Mouse (Mus musculus) cortical plate, adult 2 months (tissue): ENCODE measurements around the gene Cyp26b1. TPM values are rescaled to one million over a fixed set of nuclear protein-coding genes. Genes with fewer than 3 reads are reported as not detected.

ENCODE experiments used
- H3K27ac ChIP-seq: fragments of 200-500 bp; 2 replicates; pipeline ENCODE4 v1.5.1; 2012; ENCODE audit warnings: low read length, control low read depth, inconsistent platforms; ENCODE audit not compliant: insufficient read depth
- H3K4me1 ChIP-seq: fragments of 200-500 bp; 2 replicates; pipeline ENCODE4 v1.6.1; 2011; ENCODE audit warnings: low read length; ENCODE audit not compliant: control insufficient read depth, insufficient read depth
- H3K4me3 ChIP-seq: fragments of 200-500 bp; 2 replicates; pipeline ENCODE4 v1.5.1; 2011; ENCODE audit warnings: mild to moderate bottlenecking, low read length, control low read depth; ENCODE audit not compliant: insufficient read depth
- CTCF ChIP-seq: fragments of 200-500 bp; IDR thresholded peaks from 2 replicates; pipeline ENCODE4 v1.5.1; 2011; ENCODE audit warnings: mild to moderate bottlenecking, control low read depth, low read length; ENCODE audit not compliant: insufficient read depth; ENCODE audit errors: extremely low read depth
- POLR2A ChIP-seq: fragments of 200-500 bp; IDR thresholded peaks from 2 replicates; pipeline ENCODE4 v1.6.1; 2011; ENCODE audit warnings: mild to moderate bottlenecking, low read length, control low read depth; ENCODE audit not compliant: insufficient read depth; ENCODE audit errors: extremely low read depth
- polyA plus RNA-seq: library from polyadenylated mRNA; depleted of rRNA; stranded (reverse); fragments of >200 nt; gene quantifications from 2 replicates; pipeline ENCODE4 v1.2.3, GENCODE M21; 2012; rRNA removed

The Cyp26b1 gene
- polyA plus RNA-seq = 1.7 and 1.8 TPM in 2 replicates

DNA sequence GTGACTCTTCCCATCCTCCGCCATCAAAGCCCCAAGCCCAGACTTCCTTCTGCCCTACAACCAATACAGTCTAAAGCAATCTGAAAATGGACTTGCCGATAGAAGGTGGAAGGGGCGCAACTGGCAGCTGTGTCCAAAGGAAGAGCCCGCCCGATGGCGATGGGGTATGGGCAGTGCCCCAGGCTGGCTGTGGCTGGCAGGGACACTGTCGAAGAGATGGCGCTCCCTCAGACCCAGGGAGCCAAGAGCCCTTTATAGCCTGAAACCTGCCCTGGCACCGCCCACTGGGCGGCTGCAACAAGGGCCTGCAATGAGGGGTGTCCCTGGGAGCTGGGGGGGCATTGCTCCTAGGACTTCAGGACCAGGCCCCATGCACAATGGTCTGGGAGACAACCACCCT lies at the start of gene Cyp26b1:
TSS of gene Cyp26b1 (minus strand) at position 216 of the 400 bp plus-strand sequence.
- H3K4me3 ChIP-seq = no peak within 1 kb of the TSS
- no peak within 1 kb of the TSS for H3K27ac ChIP-seq
- no peaks in the 10 kb centered on the region for H3K4me1 ChIP-seq
- TF ChIP-seq CTCF (no peak), POLR2A (no peak)

DNA sequence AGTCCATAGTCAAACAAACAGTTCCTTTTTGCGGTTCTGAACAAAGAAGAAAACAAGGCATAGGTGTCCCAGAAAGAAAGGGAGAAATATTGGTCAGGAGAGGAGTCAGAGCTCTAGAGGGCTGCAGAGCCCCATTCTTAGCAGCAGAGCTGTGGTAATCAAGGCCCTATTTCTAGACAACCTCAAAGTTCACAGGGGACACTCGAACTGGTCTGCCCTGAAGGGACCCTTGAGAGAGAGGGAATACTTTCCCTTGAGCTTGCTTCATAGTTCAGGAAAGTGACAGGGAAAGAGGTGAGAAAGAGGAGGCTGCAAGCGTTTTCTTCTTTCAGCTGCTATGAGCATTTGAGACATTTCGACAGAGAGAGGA lies 47.3 kb upstream of the Cyp26b1 start:
- TF ChIP-seq CTCF = no peak
- TF ChIP-seq POLR2A = no peak
- no peaks in the 10 kb centered on the region for H3K4me1 ChIP-seq
- no peak overlapping the region for H3K27ac ChIP-seq
- no peak overlapping the region for H3K4me3 ChIP-seq

DNA sequence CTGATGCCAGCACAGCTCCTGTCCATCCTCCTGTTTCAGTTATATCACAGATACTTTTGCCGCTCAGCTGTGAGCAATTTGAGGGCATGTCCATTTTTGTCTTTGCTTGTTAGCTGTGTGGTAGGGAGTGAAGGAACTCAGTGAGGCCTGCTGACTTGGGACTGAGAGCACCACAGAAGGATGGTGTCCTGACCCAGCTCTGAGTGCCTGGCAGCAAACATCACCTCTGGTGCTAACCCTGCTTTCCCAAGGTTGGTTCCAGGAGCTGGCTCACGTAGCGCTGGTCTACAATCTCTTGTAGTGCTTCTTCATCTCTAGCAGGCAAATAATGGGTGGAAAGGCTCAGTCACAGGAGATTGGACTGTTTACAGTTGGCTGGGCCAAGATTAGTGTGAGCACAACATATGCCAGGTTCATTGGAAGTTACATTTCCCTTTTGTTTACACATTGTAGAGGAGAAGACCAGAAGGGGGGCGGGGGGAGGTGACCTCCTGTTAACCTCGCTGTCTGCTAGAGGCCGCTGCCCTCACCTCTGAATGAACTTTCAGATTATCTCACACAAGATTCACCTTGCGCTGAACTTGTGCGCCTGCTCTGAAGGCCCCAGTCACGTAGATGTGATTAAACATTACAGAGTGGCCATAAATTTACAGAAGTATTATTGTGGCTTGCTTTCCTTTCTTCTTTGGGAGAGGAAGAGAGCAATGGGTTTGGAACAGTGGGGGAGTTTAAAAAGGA lies 46.8 kb upstream of the Cyp26b1 start:
- H3K27ac ChIP-seq = no peak overlapping the region
- TF ChIP-seq CTCF (no peak), POLR2A (no peak)
- H3K4me1 ChIP-seq = no peaks in the 10 kb centered on the region
- H3K4me3 ChIP-seq = no peak overlapping the region

DNA sequence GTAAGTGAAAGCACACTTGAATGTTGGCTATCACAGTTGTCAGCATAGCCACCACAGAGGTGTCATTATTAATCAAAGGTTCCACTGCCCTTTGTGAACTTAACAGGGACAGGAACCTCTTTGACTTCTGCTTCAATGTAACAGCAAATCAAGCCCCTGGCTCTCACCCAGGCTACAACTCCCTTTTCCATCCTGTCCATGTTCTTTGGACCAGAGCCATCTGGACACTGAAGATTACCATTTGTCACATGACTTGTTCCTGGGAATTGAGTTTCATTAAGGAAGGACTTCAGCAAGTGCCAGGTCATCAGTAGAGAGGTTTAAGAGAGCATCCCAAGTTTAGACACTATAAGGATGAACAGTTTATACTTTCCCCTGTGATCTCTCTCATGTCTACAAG lies 44.5 kb upstream of the Cyp26b1 start:
- no peak overlapping the region for H3K27ac ChIP-seq
- no peak overlapping the region for H3K4me3 ChIP-seq
- no peaks in the 10 kb centered on the region for H3K4me1 ChIP-seq
- TF ChIP-seq CTCF = no peak

DNA sequence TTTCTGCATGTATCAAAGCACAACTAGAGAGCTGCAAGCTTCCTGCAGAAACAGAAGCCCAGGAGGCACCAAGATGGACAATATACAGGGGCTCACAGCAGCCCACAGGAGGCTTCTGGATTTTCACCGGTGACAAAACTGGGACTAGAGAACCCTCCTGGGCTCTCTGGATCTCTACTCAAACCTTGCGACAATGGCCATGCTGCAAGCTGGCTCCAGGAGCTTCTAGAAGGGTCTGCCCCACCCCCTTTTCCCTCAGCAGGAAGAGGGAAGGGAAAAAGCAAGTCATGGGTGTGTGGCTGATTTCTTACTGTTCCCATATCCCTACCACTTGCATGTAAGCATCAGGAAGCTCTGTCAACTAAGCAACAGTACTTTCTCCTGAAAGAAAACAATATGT lies 37.9 kb upstream of the Cyp26b1 start:
- TF ChIP-seq POLR2A (no peak), CTCF (no peak)

DNA sequence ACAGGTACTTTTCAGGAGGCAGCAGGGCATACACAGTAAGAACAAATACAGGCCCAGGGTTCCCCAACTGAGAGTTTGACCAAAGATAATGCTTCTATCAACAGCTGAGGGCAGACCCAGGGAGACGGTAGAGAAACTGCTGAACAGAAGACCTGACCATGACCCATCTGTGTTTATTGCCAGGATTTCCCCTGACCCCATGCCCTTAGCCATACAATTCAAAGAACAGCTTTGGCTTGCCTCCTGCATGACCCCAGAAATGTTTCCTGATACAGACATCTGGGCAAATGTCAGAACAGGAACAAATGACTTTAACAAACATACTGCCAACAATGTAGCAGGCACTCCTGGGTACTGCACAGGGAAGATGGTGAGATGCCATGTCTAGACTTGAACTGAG lies 36.6 kb upstream of the Cyp26b1 start:
- Histone ChIP-seq H3K27ac (no peak overlapping the region), H3K4me1 (no peaks in the 10 kb centered on the region), H3K4me3 (no peak overlapping the region)
- no peak for TF ChIP-seq CTCF
- TF ChIP-seq POLR2A = no peak

More for the DNA sequence above, 37.9 kb upstream of the Cyp26b1 start:
- H3K4me3 ChIP-seq = no peak overlapping the region
- no peak overlapping the region for H3K27ac ChIP-seq
- no peaks in the 10 kb centered on the region for H3K4me1 ChIP-seq

DNA sequence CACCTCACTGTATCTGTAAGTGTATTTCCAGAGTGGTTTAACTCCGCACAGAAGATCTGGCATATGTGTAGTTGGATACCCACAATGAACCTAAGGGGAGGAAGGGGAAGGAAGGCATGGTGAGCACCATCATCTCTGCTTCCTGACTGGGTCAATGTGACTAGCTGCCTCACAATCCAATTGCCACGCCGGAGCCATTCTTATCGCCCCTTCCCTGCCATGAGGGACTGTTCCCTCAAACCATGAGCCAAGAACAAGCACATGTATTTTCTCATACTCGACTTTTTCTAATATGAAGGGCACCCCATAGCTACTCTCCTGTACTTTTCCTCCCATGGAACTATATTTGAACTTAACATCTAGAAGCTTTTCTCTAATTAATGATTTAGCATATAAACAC lies 35.1 kb upstream of the Cyp26b1 start:
- Histone ChIP-seq H3K27ac (no peak overlapping the region), H3K4me3 (no peak overlapping the region), H3K4me1 (no peaks in the 10 kb centered on the region)
- no peak for TF ChIP-seq POLR2A
- TF ChIP-seq CTCF = no peak

DNA sequence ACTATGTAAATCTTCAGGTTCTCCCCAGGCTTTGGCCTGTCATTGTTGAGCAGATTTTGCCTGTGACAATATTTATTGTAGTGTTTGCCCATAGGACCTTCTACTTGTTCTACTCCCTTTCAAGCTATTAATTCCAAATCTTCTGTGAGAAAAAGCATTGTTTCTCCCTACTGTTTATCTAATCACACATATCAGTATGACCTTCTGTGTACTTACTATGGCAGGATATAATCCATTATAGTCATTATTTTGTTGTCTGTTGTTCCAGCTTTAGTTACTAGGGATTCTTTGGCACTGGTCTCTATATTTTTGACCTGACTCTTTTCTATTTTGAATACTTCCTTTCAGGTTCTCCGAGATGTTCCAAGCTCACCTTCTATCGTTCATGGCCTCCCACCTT lies 32.7 kb upstream of the Cyp26b1 start:
- Histone ChIP-seq H3K27ac (no peak overlapping the region), H3K4me1 (no peaks in the 10 kb centered on the region), H3K4me3 (no peak overlapping the region)
- TF ChIP-seq POLR2A (no peak), CTCF (no peak)

DNA sequence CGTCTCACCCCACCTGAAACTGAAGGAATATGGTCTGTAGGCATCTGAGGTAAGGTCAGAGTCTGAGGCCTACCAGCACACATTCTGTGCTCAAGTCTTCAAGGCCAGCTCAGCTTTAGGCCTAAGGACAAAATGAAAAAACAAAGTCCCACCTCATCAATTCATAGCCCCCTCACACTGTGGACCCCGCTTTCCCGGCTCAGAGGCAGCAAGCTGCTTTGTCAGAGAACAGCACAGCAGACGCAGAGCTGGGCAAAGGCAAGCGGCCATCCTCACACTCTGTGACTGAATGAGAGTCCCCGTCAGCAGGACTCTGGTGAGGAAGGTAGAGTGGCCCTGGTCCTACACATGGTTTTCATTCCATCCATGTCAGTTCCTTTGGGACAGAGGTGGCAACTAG lies 25.5 kb upstream of the Cyp26b1 start:
- Histone ChIP-seq H3K4me1 (no peaks in the 10 kb centered on the region), H3K4me3 (no peak overlapping the region), H3K27ac (no peak overlapping the region)
- TF ChIP-seq CTCF (no peak), POLR2A (no peak)

DNA sequence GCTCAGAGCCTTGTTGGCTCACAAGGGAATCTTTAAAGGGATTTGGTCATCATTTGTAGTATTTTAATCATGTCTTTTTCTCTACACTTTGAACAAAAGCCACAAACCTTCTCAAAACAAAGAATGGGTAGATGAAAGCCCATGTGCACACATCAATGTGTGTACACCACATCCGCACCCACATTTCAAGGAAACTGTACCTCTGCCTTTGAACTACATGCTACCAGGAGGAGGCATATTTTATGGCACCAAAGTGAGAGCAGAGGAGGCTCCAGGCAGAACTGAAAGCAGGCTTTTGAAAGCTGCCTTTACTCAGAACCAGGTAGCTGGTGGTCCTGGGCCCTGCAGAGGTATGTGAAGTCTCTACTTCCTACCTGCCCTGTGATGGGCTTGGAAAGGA lies 23.3 kb upstream of the Cyp26b1 start:
- H3K27ac ChIP-seq = no peak overlapping the region
- no peaks in the 10 kb centered on the region for H3K4me1 ChIP-seq
- TF ChIP-seq CTCF (no peak), POLR2A (no peak)
- no peak overlapping the region for H3K4me3 ChIP-seq
